Mouse (Mus musculus) limb, embryonic 14.5 days (tissue): ENCODE measurements around the gene Cd3g. TPM values are rescaled to one million over a fixed set of nuclear protein-coding genes. Genes with fewer than 3 reads are reported as not detected.
A peak's percentile ranks its signal among the peaks of the same experiment; 100 is the strongest.

Experiments used
- ATAC-seq: fragments of 200-750 bp; cut with Nextera tagmentation; 2 replicates; pipeline ENCODE4 v1.8.0; 2017; ENCODE audit warnings: low read depth, moderate number of reproducible peaks, moderate TSS enrichment; ENCODE audit not compliant: low FRiP score
- DNase-seq: peaks from one replicate; pipeline ENCODE4 v3.0.0-alpha.2; 2015; ENCODE audit warnings: low spot score
- H3K27ac ChIP-seq: fragments of 300-500 bp; sonication (generic); replicated peaks from 2 replicates; pipeline ENCODE4 v1.5.1; 2014; ENCODE audit warnings: low read depth, mild to moderate bottlenecking, low read length, moderate library complexity, mixed read lengths
- H3K27me3 ChIP-seq: fragments of 300-500 bp; sonication (generic); 2 replicates; pipeline ENCODE4 v1.6.1; 2014; ENCODE audit warnings: low read length, mixed read lengths; ENCODE audit not compliant: control insufficient read depth, insufficient read depth
- H3K36me3 ChIP-seq: fragments of 300-500 bp; sonication (generic); 2 replicates; pipeline ENCODE4 v1.6.1; 2014; ENCODE audit warnings: mild to moderate bottlenecking, low read length, moderate library complexity, mixed read lengths; ENCODE audit not compliant: control insufficient read depth, insufficient read depth
- H3K4me1 ChIP-seq: fragments of 300-500 bp; sonication (generic); 2 replicates; pipeline ENCODE4 v1.6.1; 2014; ENCODE audit warnings: antibody characterized with exemption, low read length, mixed read lengths; ENCODE audit not compliant: control insufficient read depth, insufficient read depth
- H3K4me2 ChIP-seq: fragments of 300-500 bp; sonication (generic); replicated peaks from 2 replicates; pipeline ENCODE4 v1.6.1; 2014; ENCODE audit warnings: low read depth, mild to moderate bottlenecking, low read length, moderate library complexity; ENCODE audit not compliant: severe bottlenecking
- H3K4me3 ChIP-seq: fragments of 300-500 bp; sonication (generic); replicated peaks from 2 replicates; pipeline ENCODE4 v1.5.1; 2014; ENCODE audit warnings: low read length
- H3K9ac ChIP-seq: fragments of 300-500 bp; sonication (generic); 2 replicates; pipeline ENCODE4 v1.6.1; 2014; ENCODE audit warnings: mild to moderate bottlenecking, low read depth, low read length, moderate library complexity; ENCODE audit not compliant: severe bottlenecking
- H3K9me3 ChIP-seq: fragments of 300-500 bp; sonication (generic); 2 replicates; pipeline ENCODE4 v1.6.1; 2016; ENCODE audit warnings: low read length; ENCODE audit not compliant: control insufficient read depth
- POLR2A ChIP-seq: fragments of 200-500 bp; IDR thresholded peaks from 2 replicates; pipeline ENCODE4 v1.8.0; 2012; ENCODE audit warnings: inconsistent platforms, mild to moderate bottlenecking, moderate library complexity, borderline replicate concordance; ENCODE audit not compliant: insufficient read depth, insufficient read length; ENCODE audit errors: extremely low read depth
- WGBS: fragments of 180-500 bp; shearing (Covaris S2); extraction: QIAGEN DNeasy Blood & Tissue Kit; methylation state at CpG from one replicate; pipeline ENCODE4 v1.1.7; 2014; 5-methylcytosine and 5-hydroxymethylcytosine counted together
- polyA plus RNA-seq, 2 experiments: library from polyadenylated mRNA; depleted of rRNA in 1 of 2; stranded (reverse) in 1 of 2; unstranded in 1 of 2; fragments of >200 nt; fragmentation: Nextera tagmentation in 1 of 2; extraction: Ambion mirVana in 1 of 2; gene quantifications; 2 replicates each; pipeline versions ENCODE4 v1.2.1 to v1.2.3; 2012 to 2014

Gene Cd3g
- polyA plus RNA-seq, 2 experiments, result 0.65 to 1.0 TPM

DNA sequence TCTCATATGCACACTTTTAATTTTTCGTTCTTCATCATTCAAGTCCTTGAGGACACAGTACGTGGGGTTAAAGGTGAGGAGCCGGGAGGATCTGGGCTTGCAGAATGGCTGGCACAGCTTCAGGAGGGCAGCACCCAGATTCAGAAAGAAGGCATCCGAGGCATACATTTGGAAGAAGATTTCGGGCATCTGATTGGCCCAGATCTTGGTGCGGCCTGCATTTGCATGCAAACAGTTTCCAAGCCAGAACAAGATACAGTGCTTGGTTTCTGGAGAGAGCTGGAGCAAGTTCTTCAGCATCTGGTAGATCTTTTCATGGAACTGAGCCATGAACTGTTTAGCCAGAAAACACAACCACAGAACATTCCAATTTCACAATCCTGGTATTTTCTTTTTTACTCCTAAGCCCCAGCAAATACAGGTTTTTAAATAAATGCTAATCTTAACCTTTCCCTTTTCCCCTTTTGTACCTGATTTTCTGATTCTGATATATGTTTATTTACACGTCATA lies 34.0 kb downstream of the Cd3g start:
- no peak overlapping the region for H3K9ac ChIP-seq
- H3K9me3 ChIP-seq, result no peaks in the 10 kb centered on the region
- H3K36me3 ChIP-seq, result peaks cover 88% of the 10 kb centered on the region
- no peak overlapping the region for H3K4me2 ChIP-seq
- H3K4me3 ChIP-seq, result no peak overlapping the region
- ATAC-seq, result no peak
- WGBS, result 94% methylated on average over 7 of the region's 7 CpGs
- no peak overlapping the region for H3K27ac ChIP-seq
- TF ChIP-seq POLR2A, result no peak
- no peak for DNase-seq
- no peaks in the 10 kb centered on the region for H3K27me3 ChIP-seq
- H3K4me1 ChIP-seq, result no peaks in the 10 kb centered on the region

DNA sequence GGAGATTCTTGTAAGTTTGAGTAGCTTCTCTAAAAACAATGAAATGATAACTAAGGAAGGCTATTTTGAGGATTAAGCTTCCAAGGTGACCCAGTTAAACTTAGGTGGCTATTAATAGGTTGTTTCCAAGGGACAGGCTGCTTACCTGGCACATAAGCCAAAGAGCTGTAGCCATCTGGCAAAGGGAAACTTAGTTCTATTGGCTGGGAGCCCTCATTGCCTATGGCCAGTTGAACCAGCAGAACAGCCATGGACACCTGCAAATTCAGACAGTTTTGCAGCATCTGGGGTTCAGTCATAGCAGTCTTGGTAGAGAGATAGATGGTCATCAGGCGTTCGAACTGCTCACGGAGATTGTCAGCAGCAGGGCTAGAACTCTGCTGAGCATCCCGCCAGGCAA lies 37.8 kb downstream of the Cd3g start:
- H3K4me2 ChIP-seq, result no peak overlapping the region
- DNase-seq (no peak), ATAC-seq (no peak)
- H3K9ac ChIP-seq, result no peak overlapping the region
- no peaks in the 10 kb centered on the region for H3K9me3 ChIP-seq
- H3K27me3 ChIP-seq, result no peaks in the 10 kb centered on the region
- no peaks in the 10 kb centered on the region for H3K4me1 ChIP-seq
- WGBS, result 96% methylated on average over 4 of the region's 4 CpGs
- H3K4me3 ChIP-seq, result no peak overlapping the region
- H3K27ac ChIP-seq, result no peak overlapping the region
- no peak for TF ChIP-seq POLR2A
- H3K36me3 ChIP-seq, result peaks cover 83% of the 10 kb centered on the region

DNA sequence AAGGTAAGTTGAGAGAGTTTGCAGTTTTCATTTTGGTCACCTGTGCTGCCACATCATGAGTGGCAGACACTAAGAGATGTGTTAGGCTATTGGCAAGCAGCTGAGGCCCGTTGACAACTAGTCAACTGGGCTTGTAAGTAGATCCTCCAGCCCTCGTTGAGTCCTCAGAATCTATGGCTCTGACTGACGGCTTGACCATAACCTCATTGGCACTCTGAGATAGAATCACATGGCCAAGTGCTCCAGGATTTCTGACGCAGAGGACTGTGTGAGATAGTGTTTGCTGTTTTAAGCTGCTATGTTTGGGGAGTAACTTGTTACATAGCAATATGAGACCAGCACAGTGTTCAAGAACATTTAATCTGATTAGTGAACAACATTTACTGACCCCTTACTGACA lies 38.5 kb downstream of the Cd3g start:
- no peak for TF ChIP-seq POLR2A
- H3K27me3 ChIP-seq, result no peaks in the 10 kb centered on the region
- no peak for ATAC-seq
- H3K9me3 ChIP-seq, result no peaks in the 10 kb centered on the region
- H3K36me3 ChIP-seq, result peaks cover 87% of the 10 kb centered on the region
- H3K27ac ChIP-seq, result no peak overlapping the region
- no peak overlapping the region for H3K4me3 ChIP-seq
- H3K4me1 ChIP-seq, result no peaks in the 10 kb centered on the region
- WGBS, result 91% methylated on average over 4 of the region's 4 CpGs
- no peak for DNase-seq
- H3K9ac ChIP-seq, result no peak overlapping the region
- no peak overlapping the region for H3K4me2 ChIP-seq

DNA sequence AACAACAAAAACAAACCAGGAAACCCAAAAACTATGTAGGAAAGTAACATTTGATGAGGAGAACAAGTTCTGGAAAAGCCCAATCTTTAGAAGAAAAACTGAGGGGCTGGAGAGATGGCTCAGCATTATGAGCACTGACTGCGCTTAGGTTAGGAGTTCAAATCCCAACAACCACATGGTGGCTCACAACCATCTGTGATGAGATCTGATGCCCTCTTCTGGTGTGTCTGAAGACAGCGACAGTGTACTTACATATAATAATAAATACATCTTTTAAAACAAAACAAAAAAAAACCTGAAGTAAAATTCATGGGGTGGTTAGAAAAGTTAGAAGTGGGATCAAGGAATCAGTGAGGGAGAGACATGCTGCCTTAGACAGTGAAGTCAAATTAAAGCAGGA lies 58.7 kb downstream of the Cd3g start:
- Histone ChIP-seq H3K4me2 (peak overlapping the region; percentile 54), H3K27ac (peak overlapping the region; percentile 78), H3K9ac (peak overlapping the region; percentile 88), H3K36me3 (peaks cover 14% of the 10 kb centered on the region), H3K4me1 (peaks cover 5% of the 10 kb centered on the region; the same call in 1 of the 2 replicates), H3K9me3 (no peaks in the 10 kb centered on the region), H3K27me3 (no peaks in the 10 kb centered on the region), H3K4me3 (peak overlapping the region; percentile 94)
- no peak for DNase-seq
- no peak for TF ChIP-seq POLR2A
- 66% methylated on average over 2 of the region's 2 CpGs for WGBS
- no peak for ATAC-seq

DNA sequence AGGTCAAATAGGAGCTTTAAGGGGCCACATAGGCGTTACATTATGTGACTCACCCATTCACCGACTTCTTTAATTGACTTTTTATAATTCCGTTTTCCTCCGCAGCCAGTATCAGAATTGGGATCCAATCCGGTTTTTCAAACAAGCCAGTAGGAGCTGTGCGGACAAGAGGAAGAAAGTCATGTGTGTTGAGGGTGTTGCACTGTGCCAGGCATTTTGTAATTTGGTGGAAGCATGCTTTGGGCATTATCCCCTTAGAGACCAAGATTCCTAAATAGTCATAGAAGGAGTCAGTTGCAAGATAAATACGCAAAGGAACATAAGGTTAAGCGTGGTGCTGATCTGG lies 59.1 kb downstream of the Cd3g start:
- TF ChIP-seq POLR2A, result 0 out of 2 replicates have a peak, but pooled peaks have one; percentile 24
- 1% methylated on average over 8 of the region's 8 CpGs for WGBS
- H3K27ac ChIP-seq, result peak overlapping the region; percentile 78

DNA sequence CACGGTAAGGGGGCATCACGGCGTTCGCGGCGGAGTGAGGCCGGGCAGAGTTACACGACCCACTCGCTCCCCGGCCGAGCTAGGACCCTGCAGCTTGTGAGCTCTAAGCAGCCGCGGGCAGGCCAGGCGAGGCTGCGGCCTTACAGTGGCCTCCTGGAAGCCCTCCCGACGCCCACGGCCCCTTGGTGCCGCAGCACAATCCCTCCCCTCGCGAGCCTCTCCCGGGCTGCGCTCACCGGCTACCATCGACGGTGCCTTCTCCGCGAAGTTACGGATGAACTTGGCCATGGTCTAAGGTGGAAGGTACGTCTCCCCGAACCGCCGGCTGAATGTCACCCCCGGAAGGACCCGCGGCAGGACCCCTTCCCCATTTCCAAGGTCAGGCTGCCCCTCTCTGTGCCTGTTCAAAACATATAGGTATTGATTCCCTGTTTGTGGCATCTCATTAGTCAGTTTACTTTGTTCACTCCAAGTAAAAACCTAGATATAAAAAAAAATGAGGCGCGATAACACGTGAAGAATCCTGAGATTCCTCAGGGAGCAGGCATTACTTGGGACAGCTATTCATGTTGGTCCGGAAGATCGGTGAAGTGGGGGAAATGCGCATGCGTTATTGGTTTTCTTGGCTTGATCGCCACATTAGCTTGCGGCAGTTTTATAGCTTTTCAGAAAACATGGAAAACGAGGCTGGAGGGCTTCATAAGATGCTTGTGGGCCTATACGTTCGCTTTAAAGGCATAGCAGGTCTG lies 59.7 kb downstream of the Cd3g start, which contains the start of gene Atp5l:
Gene Atp5l (minus strand): TSS at position 369 of the 749 bp plus-strand sequence.
- Histone ChIP-seq H3K36me3 (peaks cover 6% of the 10 kb centered on the region), H3K4me2 (peak within 1 kb of the TSS; percentile 69), H3K9ac (peak within 1 kb of the TSS; percentile 88), H3K4me1 (peaks cover 5% of the 10 kb centered on the region; the same call in 1 of the 2 replicates), H3K9me3 (no peaks in the 10 kb centered on the region), H3K27ac (peak within 1 kb of the TSS; percentile 78), H3K27me3 (no peaks in the 10 kb centered on the region), H3K4me3 (peak within 1 kb of the TSS; percentile 94)
- DNase-seq, result peak; percentile 100
- TF ChIP-seq POLR2A, result 0 out of 2 replicates have a peak, but pooled peaks have one; percentile 41
- under 1% methylated on average over 44 of the region's 48 CpGs for WGBS
- ATAC-seq, result peak; percentile 93

More for the DNA sequence above, 59.1 kb downstream of the Cd3g start:
- Histone ChIP-seq H3K36me3 (peaks cover 11% of the 10 kb centered on the region), H3K9me3 (no peaks in the 10 kb centered on the region), H3K4me1 (peaks cover 5% of the 10 kb centered on the region; the same call in 1 of the 2 replicates), H3K9ac (peak overlapping the region; percentile 88), H3K4me3 (peak overlapping the region; percentile 94), H3K4me2 (peak overlapping the region; percentile 54), H3K27me3 (no peaks in the 10 kb centered on the region)
- DNase-seq, result no peak
- peak; percentile 86 for ATAC-seq
